9 mouse cellular contexts compared by ENCODE assay signal in genomic region chr1:86473109-86473760, GRCm38 (mm10). TPM values are rescaled to one million over a fixed set of nuclear protein-coding genes. Genes with fewer than 3 reads are reported as not detected.
DNase-seq lines count a peak whose midpoint lies in the region; ATAC-seq and TF ChIP-seq lines count a peak whose summit lies in the region.
"Had no signal": no experiment of that assay in that cellular context is flagged by ENCODE, and none has a peak within 500 bp of the region (broad histone marks: within the 10 kb centered on the region; RNA-seq: fewer than 3 reads in every experiment).

No protein-coding gene starts in this region.

- peak overlapping the region; percentile 99 for H3K27ac ChIP-seq in kidney, adult 2 months (ENCODE audit: insufficient read depth, low read depth, low read length)
- no peak overlapping the region for H3K27ac ChIP-seq in thymus, adult 2 months (ENCODE audit: control insufficient read depth, insufficient read depth, low read length)

- WGBS in kidney, adult 2 months, result 86% methylated on average over 18 of the region's 18 CpGs
- WGBS in thymus, adult 2 months, result 77% methylated on average over 18 of the region's 18 CpGs

- no peak overlapping the region for H3K4me3 ChIP-seq in kidney, adult 2 months (ENCODE audit: insufficient read depth, low read depth, low read length)
- H3K4me3 ChIP-seq in myocyte, result peak overlapping the region; percentile 7
- no peak overlapping the region for H3K4me3 ChIP-seq in thymus, adult 2 months (ENCODE audit: control insufficient read depth, insufficient read depth, low read length)

- 0 out of 2 replicates have a peak, but pooled peaks have one; percentile 18 for ATAC-seq in granulocyte monocyte progenitor cell, adult 5-6 weeks (replicated peaks; ENCODE audit: poor library complexity, severe bottlenecking)

- no peak overlapping the region for H3ac ChIP-seq in myocyte (ENCODE audit: control insufficient read depth, insufficient read length)

- H3K79me2 ChIP-seq in myocyte (ENCODE audit: control insufficient read depth, insufficient read depth), result no peaks in the 10 kb centered on the region

- no peaks in the 10 kb centered on the region for H3K36me3 ChIP-seq in kidney, adult 2 months (ENCODE audit: control insufficient read depth, insufficient read depth, low read length)
- no peaks in the 10 kb centered on the region for H3K36me3 ChIP-seq in myocyte (ENCODE audit: control insufficient read depth, insufficient read depth)
- H3K36me3 ChIP-seq in thymus, adult 2 months (ENCODE audit: control insufficient read depth, insufficient read depth, low read length), result no peaks in the 10 kb centered on the region

- no peak for TF ChIP-seq CTCF in kidney, adult 2 months (conservative IDR thresholded peaks at IDR 0.05; ENCODE audit: insufficient read depth, insufficient read length, low read depth, low read length)
- TF ChIP-seq CTCF in thymus, adult 2 months (IDR thresholded peaks at IDR 0.05; ENCODE audit: borderline replicate concordance, control insufficient read depth, extremely low read depth, insufficient read depth, low read length, poor library complexity), result no peak

- H3K4me1 ChIP-seq in kidney, adult 2 months (ENCODE audit: control insufficient read depth, insufficient read depth, low read length), result peaks cover 15% of the 10 kb centered on the region
- peaks cover 11% of the 10 kb centered on the region for H3K4me1 ChIP-seq in thymus, adult 2 months (replicated peaks; ENCODE audit: control insufficient read depth, insufficient read depth, low read length)

- peak overlapping the region; percentile 100 for H3K4me2 ChIP-seq in myocyte (ENCODE audit: low read depth)
- H3K4me2 ChIP-seq: midbrain, embryonic 11.5 days had no signal

- no peak for DNase-seq in kidney, adult 2 months
- DNase-seq in kidney, adult 11 months, result no peak
- DNase-seq in R1 (ENCODE audit: low read depth, low spot score), result peak; percentile 81
- DNase-seq in left cerebral cortex, adult 9 months (ENCODE audit: low spot score in 2 of 2), result no peak
- DNase-seq in thymus, adult 2 months, result no peak

- H3K27me3 ChIP-seq in kidney, adult 2 months (replicated peaks; ENCODE audit: control insufficient read depth, insufficient read depth, low read length), result no peaks in the 10 kb centered on the region
- H3K27me3 ChIP-seq in myocyte (ENCODE audit: control insufficient read depth, insufficient read depth, insufficient read length), result no peaks in the 10 kb centered on the region
- no peaks in the 10 kb centered on the region for H3K27me3 ChIP-seq in thymus, adult 2 months (ENCODE audit: control insufficient read depth, insufficient read depth, low read length)

- no peak for TF ChIP-seq POLR2A in kidney, adult 2 months (IDR thresholded peaks at IDR 0.05; ENCODE audit: low read depth, low read length)
- no peak for TF ChIP-seq POLR2A in myocyte (IDR thresholded peaks at IDR 0.05; ENCODE audit: insufficient read length, low read depth)
- TF ChIP-seq POLR2A in thymus, adult 2 months (IDR thresholded peaks at IDR 0.05; ENCODE audit: control insufficient read depth, extremely low read depth, insufficient read depth, low read length, poor library complexity), result no peak

TF ChIP-seq in myocyte, 11 proteins besides CTCF, POLR2A, EP300 and RAD21:
- TF ChIP-seq TCF3 (IDR thresholded peaks at IDR 0.05; ENCODE audit: insufficient read length, low read depth), result no peak
- no peak for TF ChIP-seq E2F4 (IDR thresholded peaks at IDR 0.05; ENCODE audit: insufficient read depth)
- TF ChIP-seq REST (IDR thresholded peaks at IDR 0.05; ENCODE audit: insufficient read depth, insufficient read length), result no peak
- TF ChIP-seq USF1 (IDR thresholded peaks at IDR 0.05; ENCODE audit: low read depth), result no peak
- TF ChIP-seq MYOG (IDR thresholded peaks at IDR 0.05; ENCODE audit: control insufficient read depth in 1 of 3, insufficient read depth in 1 of 3, insufficient read length in 2 of 3, low read depth in 2 of 3), result no peak
- TF ChIP-seq MYOD1 (IDR thresholded peaks at IDR 0.05; ENCODE audit: control insufficient read depth in 1 of 3, insufficient read length in 2 of 3, low read depth in 2 of 3), result no peak
- TF ChIP-seq POLR2AphosphoS2 (IDR thresholded peaks at IDR 0.05; ENCODE audit: insufficient read length, low read depth), result no peak
- no peak for TF ChIP-seq TCF12 (IDR thresholded peaks at IDR 0.05; ENCODE audit: insufficient read depth, poor library complexity, severe bottlenecking)

RNA-seq across cellular contexts. Expression of gene Tex44, which starts 47.1 kb away (rescaled TPM):
- polyA plus RNA-seq in kidney, adult 2 months (2012; rRNA removed), result not detected in 2 replicates
- not detected in 2 replicates for total RNA-seq in granulocyte monocyte progenitor cell, adult 5-6 weeks (2014; fragmentation: Nextera tagmentation)
- total RNA-seq in granulocyte monocyte progenitor cell, adult 5-6 weeks (2017), result not detected in 2 replicates
- not detected for polyA plus RNA-seq in myocyte (2012; fragmentation: generic; extraction: Trizol)
- polyA plus RNA-seq in thymus, adult 2 months (2012; rRNA removed), result 0.74 and 1.2 TPM in 2 replicates
- total RNA-seq: layer of hippocampus, adult 18-20 months had no signal
- polyA plus RNA-seq: midbrain, embryonic 11.5 days had no signal

RNA-seq across cellular contexts. Expression of gene Nmur1, which starts 47.2 kb away (rescaled TPM):
- 0.19 and 0.23 TPM in 2 replicates for polyA plus RNA-seq in kidney, adult 2 months (2012; rRNA removed)
- total RNA-seq in granulocyte monocyte progenitor cell, adult 5-6 weeks (2014; fragmentation: Nextera tagmentation), result not detected in 2 replicates
- total RNA-seq in granulocyte monocyte progenitor cell, adult 5-6 weeks (2017), result not detected in 2 replicates
- not detected for polyA plus RNA-seq in myocyte (2012; fragmentation: generic; extraction: Trizol)
- polyA plus RNA-seq in thymus, adult 2 months (2012; rRNA removed), result 0.44 and 0.64 TPM in 2 replicates
- total RNA-seq: layer of hippocampus, adult 18-20 months had no signal
- polyA plus RNA-seq: midbrain, embryonic 11.5 days had no signal

RNA-seq across cellular contexts. Expression of gene Ptma, which starts 53.3 kb away (rescaled TPM):
- 622 and 651 TPM in 2 replicates for polyA plus RNA-seq in kidney, adult 2 months (2012; rRNA removed)
- 3,814 and 3,953 TPM in 2 replicates for total RNA-seq in granulocyte monocyte progenitor cell, adult 5-6 weeks (2014; fragmentation: Nextera tagmentation)
- 7,771 and 8,789 TPM in 2 replicates for total RNA-seq in granulocyte monocyte progenitor cell, adult 5-6 weeks (2017)
- polyA plus RNA-seq in myocyte (2012; fragmentation: generic; extraction: Trizol), result 593 TPM
- polyA plus RNA-seq in thymus, adult 2 months (2012; rRNA removed), result 2,341 and 3,054 TPM in 2 replicates
